Mouse (Mus musculus) lung, postnatal 25 days (tissue): ENCODE results near the gene Bri3.

Experiments used
- DNase-seq: peaks from one replicate; pipeline ENCODE4 v3.0.0; 2022; ENCODE audit warnings: low spot score

Bri3 gene

DNA sequence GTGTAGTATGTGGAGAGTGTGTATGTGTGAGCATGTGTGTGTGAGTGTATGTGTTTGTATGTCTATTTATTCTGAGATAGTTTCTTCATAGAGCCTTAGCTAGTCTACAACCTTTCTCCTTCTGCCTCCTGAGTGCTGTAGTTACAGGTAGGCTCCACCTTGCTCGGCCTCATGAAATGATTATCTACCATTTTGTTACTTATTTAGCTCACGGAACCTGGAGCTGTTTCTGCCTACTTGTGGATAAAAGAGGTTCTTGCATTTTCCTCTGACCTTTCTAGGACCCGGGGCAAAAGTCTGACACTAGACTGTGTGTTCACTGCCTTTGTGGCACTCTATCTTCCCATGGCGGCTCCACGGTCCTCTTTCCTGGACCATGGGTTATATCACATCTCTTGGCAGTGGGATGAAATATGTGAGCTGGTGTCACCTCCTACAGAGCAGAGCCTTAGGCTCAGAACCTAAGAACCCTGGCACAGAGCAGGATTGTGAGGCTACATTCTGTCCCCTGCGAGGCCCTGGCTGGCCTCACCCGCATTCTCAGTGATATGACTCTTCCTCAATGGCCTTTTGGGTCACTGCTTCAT, at the start of gene Bri3:
Bri3 (plus strand) TSS at position 537 of the 587 bp plus-strand sequence.
- DNase-seq = no peak

DNA sequence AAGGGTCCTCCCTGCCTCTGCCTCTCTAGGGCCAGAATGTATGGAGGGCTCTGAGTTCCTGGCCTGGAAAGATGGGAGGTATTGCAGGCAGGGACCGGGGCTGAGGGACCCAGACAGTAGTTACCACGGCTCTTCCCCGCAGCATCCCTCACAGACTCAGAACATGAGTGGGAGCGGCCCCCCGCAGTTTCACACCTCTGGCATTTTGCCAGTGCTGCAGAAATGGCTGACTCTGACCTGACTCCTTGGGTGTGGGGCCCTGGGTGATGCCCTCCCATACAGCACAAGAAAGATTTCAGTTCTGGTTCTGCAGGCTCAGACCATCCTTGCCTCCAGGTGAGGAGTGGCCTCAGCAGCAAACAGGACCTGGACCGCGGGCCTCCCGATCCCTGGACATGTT, 48.7 kb upstream of the Bri3 start:
- no peak for DNase-seq

DNA sequence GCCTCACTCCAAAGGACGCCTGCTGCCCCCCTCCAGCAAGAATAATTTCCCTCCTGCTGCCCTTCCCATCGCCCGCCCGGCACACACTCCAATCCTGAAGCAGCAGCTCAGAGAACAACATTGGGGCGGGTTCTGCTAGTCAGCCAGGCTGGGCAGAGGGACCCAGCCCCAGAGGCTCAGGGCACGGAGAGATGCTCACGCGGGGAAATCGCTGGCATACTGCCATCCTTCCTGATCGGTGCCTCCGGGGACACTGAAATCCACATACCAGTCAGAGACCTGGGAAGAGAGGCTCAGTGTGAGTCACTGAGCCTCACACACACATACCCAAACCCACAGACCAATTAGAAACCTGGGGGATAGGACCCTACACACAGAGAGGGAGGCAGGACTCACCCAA, 43.6 kb upstream of the Bri3 start:
- DNase-seq = no peak

DNA sequence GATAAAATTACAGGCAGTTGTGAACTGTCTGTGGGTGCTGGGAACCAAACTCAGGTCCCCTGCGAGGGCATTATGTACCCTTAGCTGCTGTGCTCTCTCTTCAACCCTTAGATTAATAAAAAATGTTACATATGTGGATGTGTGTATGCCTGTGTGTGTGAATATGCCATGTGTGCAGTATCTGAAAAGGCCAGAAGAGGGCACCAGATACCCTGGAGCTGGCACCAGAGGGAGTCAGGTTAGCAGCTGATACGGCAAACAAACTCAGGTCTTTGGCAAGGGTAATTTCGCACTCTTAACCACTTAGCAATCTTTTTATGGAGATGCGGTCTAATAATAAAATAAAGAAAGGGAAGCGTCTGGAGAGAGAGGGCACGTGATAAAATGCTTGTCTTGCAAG, 41.8 kb upstream of the Bri3 start:
- DNase-seq = no peak

DNA sequence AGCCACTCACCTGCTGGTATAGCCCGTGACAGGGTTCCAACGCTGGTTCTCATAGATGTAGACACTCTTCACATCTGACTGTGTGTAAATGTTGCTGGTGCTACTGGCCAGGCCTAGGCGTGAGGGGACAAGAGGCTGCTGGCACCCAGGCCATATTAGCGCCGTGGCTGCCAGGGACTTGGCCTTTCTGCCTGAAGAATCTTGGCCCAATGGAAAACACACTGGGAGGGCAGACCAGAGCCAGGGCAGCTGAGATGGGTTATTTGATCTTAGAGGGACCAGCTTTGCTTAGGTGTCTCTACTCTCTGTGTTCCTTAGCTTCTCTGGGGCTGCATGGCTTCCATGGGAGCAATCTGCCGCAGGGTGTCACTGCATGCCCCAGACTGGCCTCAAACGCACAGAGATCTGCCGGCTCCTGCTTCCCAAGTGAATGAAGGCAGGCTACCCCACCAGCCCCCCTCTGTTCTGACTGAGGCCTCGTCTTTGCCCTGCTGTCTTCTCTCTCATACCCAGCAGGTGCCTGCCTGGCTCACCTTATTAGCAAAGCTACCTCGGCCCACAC, 40.8 kb upstream of the Bri3 start:
- no peak for DNase-seq

DNA sequence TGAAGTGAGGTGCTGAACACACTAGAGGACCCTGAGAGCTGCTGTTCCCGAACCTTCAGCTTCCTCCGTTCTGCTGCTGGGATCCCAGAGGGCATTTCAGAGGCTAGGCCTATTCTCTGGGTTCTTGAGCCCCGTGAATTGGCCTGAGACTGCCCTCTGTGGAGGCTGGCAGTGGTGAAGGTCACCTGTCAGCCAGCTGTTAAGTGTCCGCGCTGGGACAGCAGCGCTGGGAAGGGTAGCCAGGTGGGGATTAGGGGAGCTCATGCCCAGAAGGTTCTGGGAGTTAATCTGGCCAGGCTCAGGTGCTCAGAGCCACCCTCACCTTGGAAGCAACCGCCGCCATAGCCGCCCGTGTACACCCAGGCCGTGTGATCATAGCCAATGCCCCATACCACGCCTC, 39.9 kb upstream of the Bri3 start:
- no peak for DNase-seq

DNA sequence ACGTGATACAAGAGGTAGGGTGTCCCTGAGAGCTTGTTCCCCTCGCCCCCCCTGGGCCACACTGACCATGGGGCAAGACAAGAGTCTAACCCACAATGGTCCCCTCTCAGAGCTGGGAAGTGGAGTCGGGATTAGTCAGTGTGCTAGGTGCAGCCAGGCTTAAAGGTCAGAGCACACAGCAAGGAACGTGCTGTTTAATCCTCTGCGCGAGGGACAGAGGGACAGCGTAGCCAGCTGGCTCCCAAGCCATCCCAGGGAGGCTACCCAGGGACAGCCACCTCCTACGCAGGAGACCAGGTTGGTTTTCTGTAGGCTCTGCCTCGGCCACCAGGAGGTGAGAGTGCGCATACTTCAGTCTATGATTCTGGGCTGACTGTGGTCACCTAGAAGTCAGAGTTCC, 39.3 kb upstream of the Bri3 start:
- no peak for DNase-seq

DNA sequence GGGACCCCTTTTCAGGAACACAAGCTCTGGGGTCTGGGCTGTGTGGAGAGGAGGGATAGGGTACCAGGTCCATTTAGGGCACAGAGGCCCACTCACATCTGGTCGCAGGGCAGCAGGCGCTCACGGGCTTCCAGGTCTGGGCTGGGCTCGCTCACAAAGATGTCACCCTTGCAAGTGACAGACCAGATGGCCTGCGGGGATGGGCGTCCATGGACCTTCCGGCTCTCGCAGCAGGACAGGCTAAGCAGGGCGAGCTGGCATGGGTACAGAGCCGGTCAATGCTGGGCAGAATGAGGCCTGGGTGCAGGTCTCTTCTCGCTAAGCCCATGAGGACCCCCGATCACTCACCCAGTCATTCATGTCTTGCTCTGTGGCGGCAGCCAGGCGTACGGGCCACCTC, 38.2 kb upstream of the Bri3 start:
- no peak for DNase-seq

DNA sequence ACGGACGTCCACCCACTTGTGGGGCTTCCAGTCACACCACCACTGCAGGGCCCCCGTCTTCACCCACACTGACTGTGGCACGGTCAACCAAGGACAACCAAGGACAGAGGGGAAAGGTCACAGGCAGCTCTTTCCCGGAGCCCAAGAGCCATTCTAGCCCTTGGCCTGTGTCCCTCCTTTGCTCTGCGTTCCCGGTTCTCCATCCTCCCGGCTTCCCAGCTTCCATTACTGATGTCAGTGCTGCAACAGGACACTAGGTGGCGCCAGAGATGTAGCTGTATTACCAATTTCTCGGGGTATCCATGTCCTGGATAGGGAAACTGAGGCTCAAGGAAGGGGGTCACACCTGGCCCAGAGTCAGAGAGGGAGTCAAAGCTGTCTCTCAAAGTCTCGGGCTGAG, 36.8 kb upstream of the Bri3 start:
- DNase-seq = peak; percentile 26

DNA sequence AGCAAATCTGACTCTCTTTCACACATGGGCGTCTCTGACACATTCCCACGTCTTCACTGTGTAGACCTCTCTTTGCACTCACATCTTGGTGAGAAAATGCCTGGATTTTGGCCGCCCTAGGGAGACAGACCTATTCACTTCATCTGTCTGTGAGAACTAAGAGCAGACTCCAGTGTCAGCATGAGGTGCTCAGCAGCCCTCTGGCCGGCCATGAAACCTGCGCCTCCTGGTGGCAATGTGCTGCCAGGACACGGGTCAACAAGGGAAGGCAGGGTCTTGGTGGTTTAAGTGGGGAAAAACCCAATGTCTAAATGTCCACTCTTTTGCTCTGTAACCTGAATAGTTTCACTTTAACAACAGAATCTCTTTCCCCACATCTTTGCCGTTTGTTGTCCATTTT, 29.8 kb upstream of the Bri3 start:
- DNase-seq = peak; percentile 45

DNA sequence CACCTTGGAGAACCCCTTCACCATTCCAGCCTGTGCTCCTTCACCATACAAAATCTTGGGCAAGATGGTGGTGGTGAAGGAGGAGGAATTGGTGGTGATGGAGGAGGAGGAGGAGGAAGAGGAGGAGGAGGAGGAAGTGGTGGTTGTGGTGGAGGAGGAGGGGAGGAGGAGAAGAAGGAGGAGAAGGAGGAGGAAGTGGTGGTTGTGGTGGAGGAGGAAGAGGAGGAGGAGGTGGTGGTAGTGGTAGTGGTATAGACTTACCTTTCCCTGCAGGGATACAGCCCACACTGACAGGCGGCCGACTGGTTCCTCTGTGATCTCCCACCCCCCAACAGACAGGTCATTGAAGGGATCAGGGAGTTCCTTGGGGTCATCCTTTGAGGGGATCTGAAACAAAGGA, 28.2 kb upstream of the Bri3 start:
- DNase-seq = no peak

DNA sequence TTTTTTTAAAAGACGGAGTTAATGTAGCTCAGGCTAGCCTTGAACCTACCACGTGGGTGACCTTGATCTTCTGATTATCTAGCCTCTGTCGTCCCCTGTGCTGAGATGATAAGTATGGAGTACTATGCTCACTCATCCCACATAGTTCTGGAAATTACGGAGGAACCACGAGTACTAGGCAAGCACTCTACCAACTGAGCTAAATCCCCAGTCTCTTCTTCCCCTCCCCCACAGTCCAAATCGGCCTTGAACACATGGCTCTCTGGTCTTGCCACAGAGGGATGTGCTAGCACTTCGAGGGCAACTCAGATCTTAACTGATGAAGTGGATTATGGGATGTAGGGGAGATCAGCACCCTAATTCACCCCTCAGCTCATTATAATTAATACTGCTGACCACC, 26.2 kb upstream of the Bri3 start:
- no peak for DNase-seq

DNA sequence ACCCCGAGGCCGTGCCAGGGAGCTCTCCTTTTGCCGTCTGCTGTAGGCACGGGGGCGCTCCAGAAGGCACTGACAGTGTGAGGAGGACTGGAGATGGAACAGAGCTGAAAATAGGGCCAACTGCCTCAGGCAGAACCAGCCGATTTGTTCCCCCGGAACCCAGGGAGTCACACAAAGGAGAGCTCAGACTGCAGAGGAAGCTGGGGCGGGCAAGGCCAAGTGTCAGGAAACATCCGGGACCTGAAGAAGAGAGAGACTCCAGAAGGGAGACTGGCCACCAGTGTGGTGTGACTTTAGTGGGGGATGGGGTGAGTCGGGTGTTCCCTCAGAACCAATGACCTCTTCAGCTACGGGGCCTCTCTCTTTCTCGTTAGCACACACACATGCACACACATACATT, 24.9 kb upstream of the Bri3 start:
- peak; percentile 28 for DNase-seq

DNA sequence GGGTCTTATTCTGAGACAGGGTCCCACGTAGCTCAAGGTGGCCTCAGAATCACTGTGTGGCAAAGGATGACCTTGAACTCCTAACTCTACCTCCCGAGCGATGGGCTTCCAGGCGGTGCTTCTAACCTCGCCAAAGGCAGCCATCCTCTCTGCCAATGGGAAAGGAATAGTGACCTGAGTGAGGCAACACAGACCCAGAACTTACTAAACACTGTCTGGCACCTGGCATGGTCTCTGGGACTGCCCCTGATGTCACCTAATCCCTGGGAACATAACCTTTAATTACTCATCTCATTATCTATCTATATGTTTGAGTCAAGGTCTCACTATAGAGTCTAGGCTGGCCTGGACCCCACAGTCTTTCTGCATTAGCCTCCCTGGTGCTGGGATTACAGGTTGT, 24.3 kb upstream of the Bri3 start:
- no peak for DNase-seq

DNA sequence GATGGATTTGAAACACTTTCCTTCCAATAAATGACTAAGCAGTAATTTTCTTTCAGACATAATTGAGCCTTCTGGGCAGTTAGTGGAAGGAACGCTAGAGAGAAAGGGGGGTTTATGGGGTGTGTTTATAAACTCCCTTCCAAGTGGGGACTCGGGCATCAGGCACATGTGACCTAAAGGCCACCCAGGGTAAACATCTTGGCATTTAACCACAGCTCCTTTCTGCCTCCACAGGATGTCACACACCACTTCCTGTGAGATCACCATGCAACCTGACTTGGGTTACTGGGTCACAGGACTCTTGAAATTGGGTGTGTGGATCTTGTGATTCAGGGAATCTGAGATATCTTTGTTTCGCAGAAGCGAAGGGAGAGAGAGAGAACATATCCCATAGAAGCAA, 22.9 kb upstream of the Bri3 start:
- DNase-seq = peak; percentile 78

DNA sequence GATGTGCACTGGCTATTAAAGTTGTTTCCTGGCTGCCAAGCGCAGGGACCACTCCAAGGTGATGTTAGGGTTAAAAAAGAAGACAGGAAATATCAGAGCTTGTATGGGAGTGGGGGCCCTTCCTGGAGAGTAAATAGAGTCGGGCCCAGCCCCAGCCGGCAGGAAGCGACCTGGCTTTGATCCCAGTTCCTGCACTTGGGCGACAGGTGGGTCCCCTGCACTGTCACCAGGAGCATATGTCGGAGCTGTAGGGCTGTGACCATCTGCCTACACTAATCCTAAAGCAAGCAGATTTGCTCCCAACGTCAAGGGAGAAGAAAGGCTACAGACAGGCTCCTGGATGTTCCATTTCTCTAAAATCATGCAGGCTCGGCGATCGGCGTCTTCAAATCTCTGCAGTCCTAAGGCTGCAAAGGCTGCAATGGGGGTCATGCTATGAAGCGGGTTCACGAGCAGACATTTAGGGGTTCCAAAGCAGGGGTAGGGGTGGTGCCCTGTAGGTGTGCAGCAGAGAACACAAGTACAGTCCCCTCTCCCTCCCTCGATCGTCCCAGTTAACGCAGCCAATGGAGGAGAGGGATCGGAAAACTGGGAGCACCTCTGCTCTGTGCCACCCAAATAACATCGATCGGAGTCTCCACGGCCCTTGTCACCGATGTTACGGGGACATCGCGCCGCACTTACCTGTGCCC, 21.3 kb upstream of the Bri3 start:
- peak; percentile 69 for DNase-seq

DNA sequence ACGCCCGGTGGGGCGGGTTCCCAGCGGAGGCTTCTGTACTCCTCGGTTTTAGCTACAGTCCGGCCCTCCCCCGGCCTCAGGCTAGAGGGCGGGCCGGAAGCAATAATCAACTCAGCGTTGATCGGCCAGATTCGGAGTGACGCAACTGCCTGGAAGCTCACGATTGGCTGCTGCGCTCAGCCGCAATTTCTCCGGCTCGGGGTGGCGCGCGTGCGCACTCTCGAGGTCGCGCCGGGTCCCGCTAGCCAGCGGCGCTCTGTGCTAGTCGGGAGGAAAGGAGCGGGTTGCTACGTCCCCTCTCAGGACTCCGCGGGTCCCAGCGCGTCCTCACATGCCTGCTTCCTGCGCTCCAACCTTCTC, 20.8 kb upstream of the Bri3 start, which contains the start of gene Tecpr1:
Tecpr1 (minus strand) TSS at position 113 of the 360 bp plus-strand sequence.
- peak; percentile 97 for DNase-seq

DNA sequence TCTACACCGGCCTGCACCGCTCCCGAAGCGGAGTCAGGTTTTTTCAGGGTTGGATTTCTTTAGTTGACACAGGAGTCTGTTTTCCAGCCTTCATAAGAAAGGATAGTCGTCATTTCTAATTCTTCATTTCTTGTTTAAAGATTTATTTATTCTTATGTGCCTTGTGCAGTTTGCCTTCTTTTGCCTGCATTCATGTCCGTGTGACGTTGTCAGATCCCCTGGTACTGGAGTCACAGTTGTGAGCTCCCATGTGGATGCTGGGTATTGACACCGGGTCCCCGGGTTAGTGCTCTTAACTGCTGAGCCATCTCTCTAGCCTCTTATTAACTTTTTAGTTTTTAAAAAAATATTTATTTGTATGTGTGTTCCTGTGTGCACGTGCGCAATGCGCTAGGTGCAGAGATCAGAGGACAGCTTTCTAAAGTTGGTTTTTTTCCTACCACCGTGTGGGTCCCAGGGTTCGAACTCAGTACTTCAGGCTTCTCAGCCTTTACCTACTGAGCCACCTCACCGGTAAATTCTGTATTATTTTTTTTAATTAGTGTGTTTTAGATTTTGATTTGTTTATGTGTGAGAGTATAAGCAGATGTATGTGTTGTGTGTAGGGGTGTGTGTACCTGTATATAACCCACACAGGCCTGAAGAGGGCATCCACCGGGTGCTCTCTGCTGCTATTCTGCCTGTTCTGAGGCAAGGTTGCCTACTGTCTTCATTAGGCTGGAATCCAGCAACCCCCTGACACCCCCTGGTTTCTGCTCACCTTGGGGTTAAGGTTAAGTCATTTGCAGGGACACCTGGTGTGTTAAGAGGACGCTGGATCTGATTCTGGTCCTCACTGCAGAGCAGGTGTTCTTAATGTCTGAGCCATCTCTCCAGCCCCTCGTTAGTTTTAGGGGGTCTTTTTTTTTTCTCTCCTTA, 20.1 kb upstream of the Bri3 start:
- no peak for DNase-seq

DNA sequence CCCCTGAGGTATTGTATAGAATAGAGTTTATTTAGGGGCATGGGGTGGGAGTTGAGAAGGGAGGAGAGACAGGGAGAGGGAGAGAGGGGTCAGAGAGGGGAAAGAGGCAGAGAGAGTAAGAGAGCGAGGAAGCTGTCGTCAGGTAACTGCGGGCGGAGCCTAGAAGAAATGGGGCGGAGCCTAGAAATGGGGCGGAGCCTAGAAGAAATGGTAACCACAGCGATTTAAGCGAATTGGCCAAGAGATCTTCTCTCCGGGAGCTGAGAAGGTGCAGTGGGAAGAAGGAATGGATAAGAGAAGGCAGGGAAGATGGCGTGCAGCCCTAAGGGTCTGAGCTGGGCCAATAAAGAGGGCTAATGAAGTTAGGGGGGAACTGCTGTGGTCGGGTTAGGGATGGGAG, 18.0 kb upstream of the Bri3 start:
- no peak for DNase-seq

DNA sequence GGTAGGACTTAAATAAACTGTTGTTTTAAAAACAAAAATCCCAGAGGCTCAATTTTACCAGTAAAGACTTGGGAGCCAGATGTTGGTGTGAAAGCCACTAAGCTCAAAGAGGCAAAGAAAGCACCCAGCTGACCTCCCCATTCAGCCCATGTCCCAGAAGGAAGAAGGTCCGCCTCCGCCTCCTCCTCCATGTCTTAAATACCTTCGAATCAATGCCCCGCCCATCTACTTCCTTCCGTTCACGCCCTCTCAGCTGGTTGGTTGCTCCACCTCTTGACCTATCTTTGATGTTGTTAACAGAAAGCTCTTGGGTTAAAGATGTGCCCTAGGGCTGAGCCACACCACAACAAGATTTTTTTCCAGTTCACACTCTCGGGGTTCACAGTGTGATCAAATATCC, 14.0 kb upstream of the Bri3 start:
- DNase-seq = no peak

DNA sequence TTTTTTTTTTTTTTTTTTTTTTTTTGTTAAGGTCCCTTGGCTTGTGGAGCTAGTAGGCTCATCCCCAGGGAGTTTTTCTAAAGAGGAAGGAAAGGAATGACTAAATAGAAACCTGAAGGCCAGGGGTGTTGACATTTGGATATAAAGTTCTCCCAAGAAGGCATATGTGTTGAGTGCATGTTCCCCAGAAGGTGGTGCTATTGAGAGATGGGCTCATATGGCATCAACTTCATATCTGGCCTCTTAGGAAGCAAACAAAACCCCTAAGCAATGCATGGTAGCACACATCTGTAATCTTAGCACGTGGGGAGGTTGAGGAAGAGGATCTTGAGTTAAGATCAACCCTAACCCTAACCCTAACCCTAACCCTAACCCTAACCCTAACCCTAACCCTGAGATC, 12.8 kb upstream of the Bri3 start:
- peak; percentile 47 for DNase-seq

DNA sequence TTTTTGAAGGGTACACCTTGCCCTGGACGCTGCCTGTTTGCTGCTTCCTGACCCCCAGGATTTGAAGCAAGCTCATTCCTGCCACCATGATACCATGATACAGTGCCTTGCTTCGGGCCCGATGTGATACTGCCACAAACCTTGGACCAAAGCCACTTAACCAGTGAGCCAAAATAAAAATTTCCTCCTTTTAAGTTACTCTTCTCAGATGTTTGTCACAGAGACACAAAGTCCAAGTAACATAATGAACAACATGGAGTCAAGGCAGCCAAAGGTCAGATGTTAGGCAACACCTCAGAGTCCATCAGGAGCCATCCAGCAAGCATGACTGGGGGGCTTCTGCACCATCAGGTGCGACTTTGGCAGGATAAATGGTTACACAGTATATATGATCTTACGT, 11.7 kb upstream of the Bri3 start:
- DNase-seq = no peak

DNA sequence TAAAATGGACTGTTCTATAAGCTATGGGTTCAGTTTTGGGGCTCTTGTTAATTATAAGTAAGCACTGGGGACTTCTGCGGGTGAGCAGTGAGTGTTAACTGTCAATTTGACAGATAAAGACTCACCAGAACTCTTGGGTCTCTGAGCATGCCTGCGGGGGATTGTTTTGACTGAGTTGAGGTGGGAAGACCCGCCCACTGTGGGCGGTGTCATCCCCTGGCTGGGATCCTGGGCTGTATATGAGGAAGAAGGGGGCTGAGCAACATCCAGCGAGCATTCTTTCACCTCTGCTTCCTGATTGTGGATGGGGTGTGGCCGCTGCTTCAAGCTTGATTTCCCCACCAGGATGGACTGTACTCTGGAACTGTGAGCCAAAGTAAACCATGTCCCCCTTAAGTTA, 10.0 kb upstream of the Bri3 start:
- DNase-seq = no peak
